ENCODE assay signal across 19 mouse cellular contexts in genomic region chr12:84525422-84525821, GRCm38 (mm10). TPM values are rescaled to one million over a fixed set of nuclear protein-coding genes. Genes with fewer than 3 reads are reported as not detected.
DNase-seq lines count a peak whose midpoint lies in the region; ATAC-seq lines count a peak whose summit lies in the region.
"Had no signal": no experiment of that assay in that cellular context is flagged by ENCODE, and none has a peak within 500 bp of the region (broad histone marks: within the 10 kb centered on the region; RNA-seq: fewer than 3 reads in every experiment).

No protein-coding gene starts in this region.

- H3K9me3 ChIP-seq in heart, embryonic 10.5 days: no peaks in the 10 kb centered on the region
- H3K9me3 ChIP-seq in limb, embryonic 10.5 days (replicated peaks): no peaks in the 10 kb centered on the region
- no peaks in the 10 kb centered on the region for H3K9me3 ChIP-seq in neural tube, embryonic 15.5 days (replicated peaks)
- H3K9me3 ChIP-seq in midbrain, embryonic 15.5 days: no peaks in the 10 kb centered on the region
- H3K9me3 ChIP-seq: intestine, embryonic 15.5 days had no signal

- peaks cover 7% of the 10 kb centered on the region; the same call in 1 of the 2 replicates for H3K4me1 ChIP-seq in heart, embryonic 10.5 days
- H3K4me1 ChIP-seq in limb, embryonic 10.5 days: peaks cover 38% of the 10 kb centered on the region
- peaks cover 8% of the 10 kb centered on the region; the same call in 1 of the 2 replicates for H3K4me1 ChIP-seq in neural tube, embryonic 15.5 days
- H3K4me1 ChIP-seq in midbrain, embryonic 15.5 days: no peaks in the 10 kb centered on the region; the same call in 1 of the 2 replicates

- no peak overlapping the region for H3K9ac ChIP-seq in neural tube, embryonic 15.5 days (replicated peaks)
- H3K9ac ChIP-seq in midbrain, embryonic 15.5 days: no peak overlapping the region
- H3K9ac ChIP-seq: intestine, embryonic 15.5 days had no signal

- 0 out of 2 replicates have a peak overlapping the region, but pooled peaks have one; percentile 6 for H3K27ac ChIP-seq in heart, embryonic 10.5 days
- H3K27ac ChIP-seq in limb, embryonic 10.5 days: peak overlapping the region; percentile 80
- no peak overlapping the region for H3K27ac ChIP-seq in neural tube, embryonic 15.5 days (replicated peaks)
- no peak overlapping the region for H3K27ac ChIP-seq in midbrain, embryonic 15.5 days
- H3K27ac ChIP-seq: intestine, embryonic 15.5 days had no signal

- intact Hi-C loops in heart, postnatal 10 days (cut with DNase I): no loop called here

- H3K36me3 ChIP-seq in heart, embryonic 10.5 days: peaks cover 3% of the 10 kb centered on the region; the same call in 1 of the 2 replicates
- H3K36me3 ChIP-seq in limb, embryonic 10.5 days: peaks cover 10% of the 10 kb centered on the region
- H3K36me3 ChIP-seq in neural tube, embryonic 15.5 days: no peaks in the 10 kb centered on the region; the same call in 1 of the 2 replicates
- no peaks in the 10 kb centered on the region for H3K36me3 ChIP-seq in midbrain, embryonic 15.5 days (replicated peaks)
- H3K36me3 ChIP-seq: intestine, embryonic 15.5 days had no signal

- no peak for DNase-seq in heart, embryonic 10.5 days (ENCODE audit: low spot score)
- DNase-seq in heart, postnatal 10 days: no peak
- DNase-seq in thymus, postnatal 14 days: peak; percentile 26
- no peak for DNase-seq in thymus, adult 18-20 months
- DNase-seq in limb, embryonic 10.5 days (ENCODE audit: low spot score): no peak
- DNase-seq in layer of hippocampus, postnatal 36 days: no peak
- DNase-seq: adrenal gland, postnatal 10 days; cerebellum, adult 9-10 months; right cerebral cortex, postnatal 25 days had no signal

- no peaks in the 10 kb centered on the region for H3K27me3 ChIP-seq in heart, embryonic 10.5 days (ENCODE audit: insufficient read depth, poor library complexity, severe bottlenecking)
- no peaks in the 10 kb centered on the region for H3K27me3 ChIP-seq in limb, embryonic 10.5 days (ENCODE audit: low read depth, poor library complexity, severe bottlenecking)
- H3K27me3 ChIP-seq in neural tube, embryonic 15.5 days (replicated peaks): peaks cover 18% of the 10 kb centered on the region
- H3K27me3 ChIP-seq in midbrain, embryonic 15.5 days (replicated peaks): no peaks in the 10 kb centered on the region
- H3K27me3 ChIP-seq: intestine, embryonic 15.5 days had no signal

- no peak overlapping the region for H3K4me2 ChIP-seq in neural tube, embryonic 15.5 days
- no peak overlapping the region for H3K4me2 ChIP-seq in midbrain, embryonic 15.5 days
- H3K4me2 ChIP-seq: intestine, embryonic 15.5 days had no signal

- WGBS in heart, embryonic 10.5 days: 82% methylated on average over 12 of the region's 12 CpGs
- 86% methylated on average over 12 of the region's 12 CpGs for WGBS in limb, embryonic 10.5 days
- WGBS in neural tube, embryonic 15.5 days: 84% methylated on average over 12 of the region's 12 CpGs
- 84% methylated on average over 12 of the region's 12 CpGs for WGBS in midbrain, embryonic 15.5 days

- ATAC-seq in neural tube, embryonic 15.5 days (ENCODE audit: low FRiP score): no peak
- ATAC-seq in midbrain, embryonic 15.5 days (replicated peaks): no peak
- ATAC-seq: forebrain, embryonic 16.5 days; intestine, embryonic 15.5 days had no signal

- H3K4me3 ChIP-seq in heart, embryonic 10.5 days: no peak overlapping the region
- no peak overlapping the region for H3K4me3 ChIP-seq in limb, embryonic 10.5 days
- no peak overlapping the region for H3K4me3 ChIP-seq in neural tube, embryonic 15.5 days (replicated peaks)
- no peak overlapping the region for H3K4me3 ChIP-seq in midbrain, embryonic 15.5 days
- H3K4me3 ChIP-seq: intestine, embryonic 15.5 days; myocyte had no signal

RNA-seq across cellular contexts. Expression of gene Vsx2, which starts 44.1 kb away (rescaled TPM):
- not detected in 2 replicates for polyA plus RNA-seq in heart, embryonic 10.5 days (2016; fragmentation: Nextera tagmentation; extraction: Ambion mirVana)
- total RNA-seq in heart, postnatal 10 days (2021): not detected
- polyA plus RNA-seq in limb, embryonic 10.5 days (2016; fragmentation: Nextera tagmentation; extraction: Ambion mirVana): 0.33 TPM in 1 of 2 replicates, not detected in the other
- 5.7 and 6.0 TPM in 2 replicates for polyA plus RNA-seq in neural tube, embryonic 15.5 days (2015; fragmentation: Nextera tagmentation; extraction: Ambion mirVana)
- under 1 TPM in 1 of 2 experiments, not detected in 1; 0.12 TPM for total RNA-seq in layer of hippocampus, postnatal 36 days (2021)
- polyA plus RNA-seq in midbrain, embryonic 15.5 days (2015; fragmentation: Nextera tagmentation; extraction: Ambion mirVana): 1.5 and 1.7 TPM in 2 replicates
- total RNA-seq: adrenal gland, postnatal 10 days; gastrocnemius, adult 8-10 months; heart, adult 8-10 months; hematopoietic stem cell, adult 5-6 weeks; liver, adult 2 months had no signal
- polyA plus RNA-seq: intestine, embryonic 15.5 days; liver, adult 2 months; lung, embryonic 16.5 days; myocyte had no signal

Comparison
In these comparisons a context has a peak if more than half of its experiments do, and no peak if none do; other contexts are left out.
1. H3K27ac ChIP-seq: peak in heart, embryonic 10.5 days (single experiment) and limb, embryonic 10.5 days (single experiment); none in neural tube, embryonic 15.5 days (single experiment) and midbrain, embryonic 15.5 days (single experiment).